Mouse (Mus musculus): ENCODE measurements around the gene Pm20d1. TPM values are rescaled to one million over a fixed set of nuclear protein-coding genes. Genes with fewer than 3 reads are reported as not detected.

The Pm20d1 gene
- polyA plus RNA-seq (2012; fragmentation: generic; extraction: Trizol) = not detected

GRCm38 (mm10) chr1:131797202-131797909, at the start of gene Pm20d1:
Gene Pm20d1, plus strand, starts transcription at chr1:131797381.

GRCm38 (mm10) chr1:131827207-131827786, 30.1 kb downstream of the Pm20d1 start, which contains the start of gene Slc41a1:
Gene Slc41a1, plus strand, starts transcription at chr1:131827493.

GRCm38 (mm10) chr1:131867093-131867945, 70.1 kb downstream of the Pm20d1 start, which contains the start of gene Rab29:
Gene Rab29, plus strand, starts transcription at chr1:131867224.

Other genes starting within 250 kb of the Pm20d1 start
- gene Avpr1b, start 198.1 kb upstream of the Pm20d1 start, polyA plus RNA-seq (2012; fragmentation: generic; extraction: Trizol) = under 1 TPM in 1 of 2 experiments, not detected in 1; 0.01 TPM
- gene Ctse, start 159.1 kb upstream of the Pm20d1 start, polyA plus RNA-seq (2012; fragmentation: generic; extraction: Trizol) = not detected
- gene Rab7b, start 108.7 kb upstream of the Pm20d1 start, polyA plus RNA-seq (2012; fragmentation: generic; extraction: Trizol) = 10 to 100 TPM in 1 of 2 experiments, 1 to 10 TPM in 1; 4.9 to 18.3 TPM
- not detected for gene Slc26a9, start 53.4 kb upstream of the Pm20d1 start, polyA plus RNA-seq (2012; fragmentation: generic; extraction: Trizol)
- 10 to 100 TPM in 1 of 2 experiments, 1 to 10 TPM in 1; 2.0 to 10.4 TPM for gene Slc41a1, start 30.1 kb downstream of the Pm20d1 start, polyA plus RNA-seq (2012; fragmentation: generic; extraction: Trizol)
- 1 to 10 TPM; 2.5 to 6.3 TPM for gene Rab29, start 69.8 kb downstream of the Pm20d1 start, polyA plus RNA-seq (2012; fragmentation: generic; extraction: Trizol)
- 10 to 100 TPM; 14.0 to 26.5 TPM for gene Nucks1, start 113.2 kb downstream of the Pm20d1 start, polyA plus RNA-seq (2012; fragmentation: generic; extraction: Trizol)
- gene Slc45a3, start 165.6 kb downstream of the Pm20d1 start, polyA plus RNA-seq (2012; fragmentation: generic; extraction: Trizol) = 1 to 10 TPM in 1 of 2 experiments, under 1 TPM in 1; 0.82 to 2.2 TPM
- gene Elk4, start 210.2 kb downstream of the Pm20d1 start, polyA plus RNA-seq (2012; fragmentation: generic; extraction: Trizol) = 10 to 100 TPM in 1 of 2 experiments, 1 to 10 TPM in 1; 1.8 to 18.2 TPM